Comparison of ENCODE assay signal across 10 mouse cellular contexts in the genomic region with DNA sequence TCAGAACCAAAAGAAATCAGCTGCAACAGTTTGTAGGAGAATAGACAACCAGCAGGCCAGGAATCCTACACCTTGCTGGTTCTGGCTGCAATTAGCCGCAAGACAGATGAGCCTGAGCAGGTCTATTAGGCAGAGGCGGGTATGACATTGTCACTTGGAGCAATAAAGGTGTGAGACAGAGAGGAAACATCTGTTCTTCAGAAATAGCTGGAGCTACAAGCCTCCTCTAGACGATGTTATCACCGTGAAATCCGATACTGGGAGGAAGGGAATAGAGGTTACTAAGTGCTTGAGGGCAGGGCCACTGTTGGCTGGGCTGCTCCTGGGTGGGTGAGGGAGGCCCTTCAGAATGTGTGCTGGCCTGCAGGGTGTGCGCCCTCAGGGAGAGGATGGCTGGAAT.
DNase-seq lines count a peak whose midpoint lies in the region; ATAC-seq and TF ChIP-seq lines count a peak whose summit lies in the region.
"Had no signal": no experiment of that assay in that cellular context is flagged by ENCODE, and none has a peak within 500 bp of the region (broad histone marks: within the 10 kb centered on the region; RNA-seq: fewer than 3 reads in every experiment).

No protein-coding gene starts in this region.

- no peak overlapping the region; the same call in 1 of the 2 replicates for H3K9ac ChIP-seq in embryonic facial prominence, embryonic 11.5 days (replicated peaks; ENCODE audit: low read length)
- H3K9ac ChIP-seq in intestine, embryonic 14.5 days (ENCODE audit: low read length), result peak overlapping the region; percentile 0; the same call in 1 of the 2 replicates
- H3K9ac ChIP-seq: forebrain, embryonic 15.5 days had no signal

- no peak overlapping the region for H3K4me3 ChIP-seq in embryonic facial prominence, embryonic 11.5 days (ENCODE audit: low read depth, low read length)
- H3K4me3 ChIP-seq in intestine, embryonic 14.5 days (ENCODE audit: low read depth, low read length), result no peak overlapping the region
- no peak overlapping the region for H3K4me3 ChIP-seq in layer of hippocampus, adult 2 months
- H3K4me3 ChIP-seq: forebrain, embryonic 15.5 days had no signal

- no peaks in the 10 kb centered on the region for H3K36me3 ChIP-seq in embryonic facial prominence, embryonic 11.5 days (replicated peaks; ENCODE audit: control insufficient read depth, insufficient read depth, low read depth, low read length)
- no peaks in the 10 kb centered on the region for H3K36me3 ChIP-seq in intestine, embryonic 14.5 days (ENCODE audit: control insufficient read depth, insufficient read depth, low read length)
- H3K36me3 ChIP-seq: forebrain, embryonic 15.5 days had no signal

- peak overlapping the region; percentile 54 for H3K27ac ChIP-seq in embryonic facial prominence, embryonic 11.5 days (replicated peaks; ENCODE audit: low read depth, low read length)
- peak overlapping the region; percentile 57; the same call in 1 of the 2 replicates for H3K27ac ChIP-seq in intestine, embryonic 14.5 days (ENCODE audit: low read depth)
- no peak overlapping the region for H3K27ac ChIP-seq in layer of hippocampus, adult 2 months
- H3K27ac ChIP-seq: forebrain, embryonic 15.5 days had no signal

- 23% methylated on average over 6 of the region's 6 CpGs for WGBS in embryonic facial prominence, embryonic 11.5 days
- WGBS in intestine, embryonic 14.5 days, result 12% methylated on average over 6 of the region's 6 CpGs

- no peaks in the 10 kb centered on the region for H3K9me3 ChIP-seq in embryonic facial prominence, embryonic 11.5 days (replicated peaks; ENCODE audit: control insufficient read depth, low read length)
- H3K9me3 ChIP-seq in intestine, embryonic 14.5 days (ENCODE audit: control insufficient read depth, low read length), result no peaks in the 10 kb centered on the region
- H3K9me3 ChIP-seq: forebrain, embryonic 15.5 days had no signal

- ATAC-seq in embryonic facial prominence, embryonic 11.5 days (replicated peaks; ENCODE audit: insufficient number of reproducible peaks, low FRiP score, low TSS enrichment, low read depth), result peak; percentile 70
- ATAC-seq in intestine, embryonic 14.5 days (replicated peaks; ENCODE audit: low FRiP score, low TSS enrichment, low read depth), result peak; percentile 69
- ATAC-seq: forebrain, embryonic 15.5 days had no signal

- no peak for TF ChIP-seq CTCF in layer of hippocampus, adult 2 months (conservative IDR thresholded peaks at IDR 0.05)

- DNase-seq in ZHBTc4 (ENCODE audit: low read depth, low spot score), result peak; percentile 36
- DNase-seq in embryonic facial prominence, embryonic 11.5 days (ENCODE audit: low spot score), result peak; percentile 75
- no peak for DNase-seq in intestine, embryonic 14.5 days (ENCODE audit: low spot score)
- DNase-seq in lung, postnatal 10 days, result peak; percentile 39
- no peak for DNase-seq in layer of hippocampus, adult 2 months (ENCODE audit: low spot score in 2 of 2)
- no peak for DNase-seq in spleen, postnatal 36 days (ENCODE audit: low spot score in 2 of 2)
- DNase-seq in left cerebral cortex, postnatal 36 days (ENCODE audit: low spot score in 2 of 2), result no peak
- DNase-seq in natural killer cell, adult 2 months (ENCODE audit: low spot score in 2 of 2), result no peak
- DNase-seq: adrenal gland, postnatal 25 days had no signal

- H3K4me2 ChIP-seq in embryonic facial prominence, embryonic 11.5 days (ENCODE audit: low read depth, low read length), result no peak overlapping the region
- H3K4me2 ChIP-seq in intestine, embryonic 14.5 days (ENCODE audit: low read length), result no peak overlapping the region
- H3K4me2 ChIP-seq: forebrain, embryonic 15.5 days had no signal

- no peaks in the 10 kb centered on the region for H3K27me3 ChIP-seq in embryonic facial prominence, embryonic 11.5 days (ENCODE audit: control insufficient read depth, insufficient read depth, low read length)
- H3K27me3 ChIP-seq in intestine, embryonic 14.5 days (replicated peaks; ENCODE audit: control insufficient read depth, insufficient read depth, low read length), result no peaks in the 10 kb centered on the region
- H3K27me3 ChIP-seq: forebrain, embryonic 15.5 days had no signal

- intact Hi-C loops in left cerebral cortex, postnatal 36 days (cut with DNase I), result no loop called here

- H3K4me1 ChIP-seq in embryonic facial prominence, embryonic 11.5 days (ENCODE audit: control insufficient read depth, insufficient read depth, low read length), result peaks cover 16% of the 10 kb centered on the region
- H3K4me1 ChIP-seq in intestine, embryonic 14.5 days (replicated peaks; ENCODE audit: control insufficient read depth, insufficient read depth, low read length), result peaks cover 26% of the 10 kb centered on the region

Comparison
In these comparisons a context has a peak if more than half of its experiments do, and no peak if none do; other contexts are left out.
1. DNase-seq: peak in ZHBTc4 (single experiment), embryonic facial prominence, embryonic 11.5 days (single experiment) and lung, postnatal 10 days (single experiment); none in intestine, embryonic 14.5 days (single experiment), layer of hippocampus, adult 2 months (0 of 2), spleen, postnatal 36 days (0 of 2), left cerebral cortex, postnatal 36 days (0 of 2) and natural killer cell, adult 2 months (0 of 2).